Mouse (Mus musculus) liver, adult 2 months (tissue): ENCODE measurements around the gene Lzts2. TPM values are rescaled to one million over a fixed set of nuclear protein-coding genes. Genes with fewer than 3 reads are reported as not detected.

ENCODE experiments used
- DNase-seq: peaks from one replicate; pipeline ENCODE4 v3.0.0-alpha.2; 2011; ENCODE audit warnings: low read depth, low spot score; ENCODE audit errors: extremely low read depth
- H3K27ac ChIP-seq: fragments of 200-500 bp; replicated peaks from 2 replicates; pipeline ENCODE4 v1.5.1; 2012; ENCODE audit warnings: low read depth, mild to moderate bottlenecking, control low read depth, inconsistent platforms, low read length; ENCODE audit not compliant: insufficient read depth
- H3K27me3 ChIP-seq: fragments of 200-500 bp; 2 replicates; pipeline ENCODE4 v1.6.1; 2012; ENCODE audit warnings: mild to moderate bottlenecking, moderate library complexity, low read length, inconsistent platforms; ENCODE audit not compliant: control insufficient read depth, insufficient read depth
- H3K36me3 ChIP-seq: fragments of 200-500 bp; 2 replicates; pipeline ENCODE4 v1.6.1; 2012; ENCODE audit warnings: low read length, inconsistent platforms; ENCODE audit not compliant: control insufficient read depth, insufficient read depth
- H3K4me1 ChIP-seq: fragments of 200-500 bp; 2 replicates; pipeline ENCODE4 v1.6.1; 2011; ENCODE audit warnings: low read length; ENCODE audit not compliant: control insufficient read depth, insufficient read depth
- H3K4me3 ChIP-seq: fragments of 200-500 bp; 2 replicates; pipeline ENCODE4 v1.5.1; 2011; ENCODE audit warnings: low read depth, mild to moderate bottlenecking, control low read depth, low read length, moderate library complexity; ENCODE audit not compliant: insufficient read depth
- H3K79me2 ChIP-seq: fragments of 200-500 bp; 2 replicates; pipeline ENCODE4 v1.6.1; 2012; ENCODE audit warnings: inconsistent platforms, mild to moderate bottlenecking, low read length, moderate library complexity; ENCODE audit not compliant: control insufficient read depth, insufficient read depth
- H3K9ac ChIP-seq: fragments of 200-500 bp; 2 replicates; pipeline ENCODE4 v1.6.1; 2012; ENCODE audit warnings: low read depth, mild to moderate bottlenecking, control low read depth, inconsistent platforms, low read length
- CTCF ChIP-seq: fragments of 200-500 bp; IDR thresholded peaks from 2 replicates; pipeline ENCODE4 v1.5.1; 2011; ENCODE audit warnings: low read depth, low read length, control low read depth
- POLR2A ChIP-seq: fragments of 200-500 bp; IDR thresholded peaks from 2 replicates; pipeline ENCODE4 v1.6.1; 2011; ENCODE audit warnings: low read length, control low read depth; ENCODE audit not compliant: insufficient read depth; ENCODE audit errors: extremely low read depth
- WGBS: fragments of 180-500 bp; shearing (Covaris S2); methylation state at CpG from one replicate; pipeline ENCODE4 v1.1.7; 2018; 5-methylcytosine and 5-hydroxymethylcytosine counted together
- polyA plus RNA-seq: library from polyadenylated mRNA; depleted of rRNA; stranded (reverse); fragments of >200 nt; gene quantifications from 2 replicates; pipeline ENCODE4 v1.2.3, GENCODE M21; 2012
- total RNA-seq: library from RNA; depleted of rRNA; stranded (reverse); fragments of >200 nt; gene quantifications from 2 replicates; pipeline ENCODE4 v1.2.3, GENCODE M21; 2014

Lzts2 gene
- total and polyA plus RNA-seq, 2 experiments = 3.4 to 14.3 TPM

DNA sequence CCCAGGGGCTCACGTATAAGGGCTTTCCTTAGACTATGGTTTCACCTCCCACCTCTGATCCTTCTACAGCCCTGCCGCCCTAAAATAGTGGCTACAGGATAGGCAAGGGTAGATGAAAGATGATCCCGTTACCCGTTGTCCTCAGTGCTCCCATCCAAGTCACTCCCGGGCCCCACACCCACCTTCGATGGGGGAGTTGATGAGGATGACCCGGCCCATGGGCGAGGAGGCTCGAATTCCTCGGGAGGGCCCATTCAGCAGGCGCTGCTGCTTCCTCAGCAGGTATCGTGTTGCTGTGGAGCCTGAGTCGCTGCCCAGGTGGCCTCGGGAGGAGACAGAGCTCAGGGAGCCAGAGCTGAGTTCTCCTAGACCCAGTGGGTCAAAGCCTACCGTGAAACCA lies 31.0 kb downstream of the Lzts2 start:
- H3K4me3 ChIP-seq = no peak overlapping the region
- 54% methylated on average over 15 of the region's 15 CpGs for WGBS
- no peak overlapping the region for H3K9ac ChIP-seq
- DNase-seq = no peak
- no peaks in the 10 kb centered on the region for H3K36me3 ChIP-seq
- H3K79me2 ChIP-seq = no peaks in the 10 kb centered on the region
- peaks cover 8% of the 10 kb centered on the region for H3K4me1 ChIP-seq
- TF ChIP-seq POLR2A (no peak), CTCF (no peak)
- peaks cover 7% of the 10 kb centered on the region; the same call in 1 of the 2 replicates for H3K27me3 ChIP-seq
- no peak overlapping the region for H3K27ac ChIP-seq

- Histone ChIP-seq H3K79me2 (no peaks in the 10 kb centered on the region), H3K27ac (no peak within 1 kb of the TSS), H3K9ac (no peak within 1 kb of the TSS), H3K27me3 (peaks cover 3% of the 10 kb centered on the region; the same call in 1 of the 2 replicates), H3K36me3 (no peaks in the 10 kb centered on the region), H3K4me1 (peaks cover 8% of the 10 kb centered on the region), H3K4me3 (peak within 1 kb of the TSS; percentile 19; the same call in 1 of the 2 replicates)
- no peak for TF ChIP-seq CTCF
- TF ChIP-seq POLR2A = no peak
- no peak for DNase-seq
- 75% methylated on average over 5 of the region's 5 CpGs for WGBS
These were observed 31.4 kb downstream of the Lzts2 start, which contains the start of gene Pdzd7 for GRCm38 (mm10) chr19:45045651-45046050. Gene Pdzd7, minus strand, starts transcription at chr19:45045717.

DNA sequence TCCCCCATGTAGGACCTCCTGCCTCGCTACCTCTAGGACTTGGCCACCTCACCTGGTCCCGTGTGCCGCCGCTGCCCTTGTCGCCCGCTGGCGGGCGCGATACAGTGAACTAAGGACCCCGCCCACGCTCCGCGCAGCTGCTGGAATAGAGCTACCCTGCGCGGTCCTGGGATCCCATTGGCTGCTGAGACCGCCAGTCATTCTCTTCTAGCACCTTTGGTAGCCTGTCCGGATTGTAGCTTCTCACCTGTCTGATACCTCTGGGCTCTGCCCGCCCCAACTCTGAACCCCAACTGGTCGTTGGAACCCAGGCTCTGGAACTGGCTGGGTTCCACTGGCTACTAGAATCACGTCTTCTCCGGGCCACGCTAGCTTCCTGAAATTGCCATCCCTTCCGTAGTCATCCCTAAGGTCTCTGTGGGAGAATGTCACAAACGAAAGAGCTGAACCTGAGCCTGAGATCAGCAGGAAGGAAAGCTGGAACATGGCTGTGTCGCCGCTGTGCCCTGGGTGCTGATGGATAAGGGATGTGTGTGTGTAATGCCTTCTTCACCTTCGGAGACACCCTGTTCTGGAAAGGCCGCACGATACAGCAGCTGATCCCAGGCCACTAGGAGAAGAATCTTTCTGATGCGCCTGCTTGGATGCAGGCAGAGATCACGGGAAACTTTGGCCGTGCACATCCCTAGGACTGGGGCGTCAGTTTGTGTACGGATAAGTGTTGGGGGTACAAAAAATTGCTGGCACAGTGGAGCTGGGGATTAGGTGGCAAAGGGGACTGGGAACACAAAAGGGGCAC lies 32.5 kb downstream of the Lzts2 start:
- H3K9ac ChIP-seq = peak overlapping the region; percentile 13; the same call in 1 of the 2 replicates
- no peak for DNase-seq
- 4% methylated on average over 34 of the region's 34 CpGs for WGBS
- H3K4me1 ChIP-seq = peaks cover 8% of the 10 kb centered on the region
- H3K27ac ChIP-seq = 0 out of 2 replicates have a peak overlapping the region, but pooled peaks have one; percentile 1
- H3K27me3 ChIP-seq = peaks cover 3% of the 10 kb centered on the region; the same call in 1 of the 2 replicates
- H3K36me3 ChIP-seq = no peaks in the 10 kb centered on the region
- TF ChIP-seq POLR2A = no peak
- TF ChIP-seq CTCF = peak; percentile 12; the same call in 1 of the 2 replicates
- H3K79me2 ChIP-seq = no peaks in the 10 kb centered on the region
- H3K4me3 ChIP-seq = peak overlapping the region; percentile 19

DNA sequence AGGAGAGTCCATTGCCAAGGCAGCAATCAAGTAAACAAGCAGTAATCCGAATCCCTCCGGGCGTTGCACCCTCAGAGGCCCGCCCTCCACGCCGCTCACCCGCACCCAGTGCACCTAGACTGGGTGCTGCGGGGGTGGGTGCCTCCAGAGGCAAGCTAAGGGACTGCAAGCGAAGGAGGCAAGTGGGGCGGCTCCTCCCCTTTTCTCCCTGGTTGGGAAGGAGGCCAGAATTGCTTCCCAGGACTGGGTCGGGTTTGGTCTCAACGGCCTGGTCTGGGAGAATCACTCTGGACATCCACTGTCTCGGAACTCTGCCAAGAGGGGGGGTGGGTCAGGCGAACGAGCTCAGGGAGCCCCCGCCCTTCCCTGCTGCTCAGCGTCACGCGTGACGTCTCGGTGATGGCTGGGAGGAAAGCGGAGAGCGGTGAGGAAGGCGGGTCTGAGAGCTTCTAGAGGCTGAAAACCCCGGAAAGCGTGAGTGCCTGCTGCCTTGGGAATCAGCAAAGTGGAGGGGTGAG lies 33.3 kb downstream of the Lzts2 start, which contains the start of gene Sfxn3:
Sfxn3 (plus strand) TSS at position 87 of the 518 bp plus-strand sequence.
- peak; percentile 75 for TF ChIP-seq CTCF
- TF ChIP-seq POLR2A = no peak
- Histone ChIP-seq H3K4me1 (peaks cover 8% of the 10 kb centered on the region), H3K79me2 (no peaks in the 10 kb centered on the region), H3K36me3 (no peaks in the 10 kb centered on the region), H3K27me3 (peaks cover 3% of the 10 kb centered on the region; the same call in 1 of the 2 replicates), H3K4me3 (peak within 1 kb of the TSS; percentile 52), H3K27ac (peak within 1 kb of the TSS; percentile 38), H3K9ac (peak within 1 kb of the TSS; percentile 53)
- peak; percentile 46 for DNase-seq
- 1% methylated on average over 26 of the region's 26 CpGs for WGBS

DNA sequence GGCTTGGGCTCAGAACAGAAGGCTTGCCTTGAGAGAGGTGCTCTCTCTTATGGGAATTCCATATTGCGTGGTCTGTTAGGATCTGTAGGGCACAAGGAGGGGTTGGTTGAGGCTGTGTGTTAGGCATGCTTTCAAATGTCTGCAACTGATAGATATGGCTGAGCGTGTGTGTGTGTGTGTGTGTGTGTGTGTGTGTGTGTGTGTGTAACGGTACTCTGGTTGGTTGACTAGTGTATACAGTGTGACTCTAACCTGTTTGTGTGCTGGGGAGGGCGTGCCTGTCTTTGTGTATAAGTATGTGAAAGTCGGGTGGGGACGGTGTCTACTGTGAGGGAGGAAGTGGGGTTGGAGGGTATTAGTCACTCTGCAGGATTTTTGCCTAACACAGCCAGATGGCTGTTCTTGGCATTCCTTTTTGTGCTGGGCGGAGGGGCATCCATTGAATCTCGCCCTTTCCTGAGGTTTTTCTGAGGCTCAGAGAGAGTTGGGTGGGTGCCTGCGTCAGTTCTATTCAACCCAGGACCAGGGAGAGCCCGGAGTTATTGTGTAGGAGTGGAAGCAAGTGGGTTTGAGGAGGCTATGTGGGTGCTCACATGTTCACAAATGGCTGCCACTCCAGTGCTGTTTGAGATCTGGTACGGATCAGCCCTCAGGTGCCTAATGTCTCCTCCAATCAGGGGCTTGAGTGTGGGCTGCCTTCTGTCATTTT lies 33.9 kb downstream of the Lzts2 start:
- Histone ChIP-seq H3K27ac (peak overlapping the region; percentile 38), H3K79me2 (no peaks in the 10 kb centered on the region), H3K4me1 (peaks cover 8% of the 10 kb centered on the region), H3K36me3 (no peaks in the 10 kb centered on the region), H3K4me3 (peak overlapping the region; percentile 52), H3K27me3 (peaks cover 3% of the 10 kb centered on the region; the same call in 1 of the 2 replicates), H3K9ac (peak overlapping the region; percentile 53)
- DNase-seq = no peak
- WGBS = 53% methylated on average over 11 of the region's 11 CpGs
- TF ChIP-seq CTCF = no peak
- TF ChIP-seq POLR2A = no peak
